Mouse (Mus musculus) liver, adult (tissue): ENCODE data around the gene 1110002E22Rik.

Experiments used
- GATA4 ChIP-seq: IDR thresholded peaks from 2 replicates; pipeline ENCODE4 v1.6.1; 2014; ENCODE audit warnings: mild to moderate bottlenecking, low read length; ENCODE audit not compliant: insufficient replicate concordance

1110002E22Rik gene

DNA sequence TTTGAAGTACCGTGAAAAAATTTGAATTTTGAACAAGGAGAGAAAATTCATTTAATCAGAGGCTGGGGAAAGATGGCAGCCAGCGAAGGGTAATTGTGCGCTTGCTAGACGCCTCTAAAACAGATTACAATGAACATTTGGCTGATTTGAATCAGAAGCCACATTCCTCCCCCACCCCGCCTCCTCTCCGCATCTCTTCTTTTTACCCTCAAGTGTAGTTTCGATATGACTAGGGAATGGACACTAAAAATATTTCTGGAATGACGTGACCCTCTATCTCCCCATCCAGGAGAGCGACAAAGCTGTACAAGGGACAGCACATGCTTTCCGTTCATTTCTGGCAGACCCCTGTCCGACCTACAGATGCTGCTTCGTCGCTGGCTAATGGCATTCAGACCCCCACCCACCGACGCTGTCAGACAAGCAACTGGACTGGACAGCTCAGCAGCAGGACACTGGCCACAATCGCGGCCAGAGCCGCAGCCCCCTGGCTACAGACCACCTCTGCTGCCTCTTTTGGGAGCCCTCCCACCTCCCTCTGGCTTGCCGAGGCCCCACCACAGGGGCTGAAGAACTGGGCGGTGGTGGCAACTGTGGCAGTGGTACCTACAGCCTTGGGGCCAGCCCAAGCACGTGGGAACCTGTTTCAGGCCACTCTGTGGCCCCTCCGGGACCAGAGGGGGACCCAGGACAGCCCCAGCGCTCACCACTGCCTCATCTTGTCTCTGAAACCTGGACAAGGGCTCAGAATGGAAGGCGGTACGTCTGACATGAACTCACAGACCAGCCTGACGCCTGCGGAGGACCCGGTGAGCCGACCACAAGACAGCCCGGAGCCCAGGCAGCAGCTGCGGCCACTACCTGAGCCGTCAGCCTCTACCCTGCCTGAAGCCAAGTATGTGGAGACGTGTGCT lies at the start of gene 1110002E22Rik:
Gene 1110002E22Rik (plus strand): TSS at position 321 of the 914 bp plus-strand sequence.
- no peak for TF ChIP-seq GATA4

DNA sequence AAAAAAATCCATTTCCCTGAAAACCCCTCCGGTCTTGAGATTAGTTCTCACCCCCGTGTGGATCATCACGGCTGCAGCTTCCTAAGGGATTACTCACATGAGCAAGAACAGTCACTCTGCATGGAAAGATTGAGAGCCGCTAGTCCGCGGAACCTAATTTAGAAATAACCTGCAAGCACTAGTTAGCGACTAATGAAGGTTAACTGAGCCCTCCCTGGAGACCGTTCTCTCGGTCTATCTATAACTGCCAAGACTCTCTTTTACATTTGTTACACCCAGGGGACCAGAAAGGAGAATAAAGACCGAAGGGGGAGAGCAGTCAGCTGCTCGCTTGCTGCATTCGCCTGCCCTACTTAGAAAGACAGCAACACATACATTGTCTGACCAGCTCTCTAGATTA lies 48.0 kb upstream of the 1110002E22Rik start:
- TF ChIP-seq GATA4: no peak

DNA sequence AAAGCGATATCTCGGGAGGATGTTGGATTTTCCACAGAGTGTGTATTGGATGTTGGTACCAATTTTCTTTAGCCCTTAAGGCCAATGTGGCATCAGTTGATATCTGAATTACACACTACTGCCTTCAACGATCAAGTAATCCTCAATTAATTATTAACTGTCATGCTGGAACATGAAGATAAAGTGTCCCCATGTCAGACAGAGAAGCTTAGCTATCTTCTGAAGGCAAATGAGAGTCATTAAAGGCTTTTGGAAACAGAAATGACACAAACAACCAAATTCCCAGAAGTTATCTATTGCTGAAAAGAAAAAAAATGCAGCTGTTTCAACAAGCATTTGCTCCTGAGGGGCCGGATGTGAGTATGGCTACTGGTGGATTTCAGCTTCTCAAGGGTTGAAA lies 42.8 kb upstream of the 1110002E22Rik start:
- TF ChIP-seq GATA4: no peak

DNA sequence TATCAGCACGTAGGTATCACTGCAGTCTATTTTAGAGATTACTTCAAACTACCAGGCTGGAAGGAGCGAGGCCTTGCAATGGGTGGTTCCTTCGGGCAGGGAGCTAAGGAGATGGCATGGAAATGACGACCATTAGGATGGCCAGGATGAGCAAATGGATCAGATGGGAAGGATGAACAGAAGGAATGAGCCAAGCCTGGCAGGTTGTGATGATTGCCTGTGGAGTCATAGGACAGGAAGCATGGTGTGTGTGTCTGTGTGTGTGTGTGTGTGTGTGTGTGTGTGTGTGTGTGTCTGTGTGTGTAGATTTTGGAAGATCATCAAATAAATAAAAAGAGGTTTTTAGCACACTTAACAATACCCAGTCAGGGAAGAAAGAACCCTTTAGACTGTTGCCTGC lies 42.2 kb upstream of the 1110002E22Rik start:
- no peak for TF ChIP-seq GATA4

DNA sequence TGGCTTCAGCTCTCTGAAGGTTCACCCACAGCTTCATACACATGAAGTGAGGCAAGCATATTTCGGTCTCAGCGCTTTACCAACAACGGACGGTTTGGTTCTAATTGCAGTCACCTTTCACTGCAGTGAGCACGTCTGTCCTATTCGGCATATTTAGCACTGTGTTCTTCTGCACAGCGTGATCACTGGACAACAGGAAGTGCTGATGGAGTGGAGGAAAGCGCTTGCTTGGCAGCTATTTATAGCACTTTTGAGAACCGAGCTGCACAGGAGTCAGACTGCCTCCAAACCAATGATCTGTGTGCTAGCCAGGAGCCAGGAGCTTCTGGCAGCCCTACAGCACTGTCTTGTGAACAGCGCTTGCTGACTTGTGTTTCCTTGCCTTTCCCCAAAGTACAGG lies 38.6 kb upstream of the 1110002E22Rik start:
- TF ChIP-seq GATA4: no peak

DNA sequence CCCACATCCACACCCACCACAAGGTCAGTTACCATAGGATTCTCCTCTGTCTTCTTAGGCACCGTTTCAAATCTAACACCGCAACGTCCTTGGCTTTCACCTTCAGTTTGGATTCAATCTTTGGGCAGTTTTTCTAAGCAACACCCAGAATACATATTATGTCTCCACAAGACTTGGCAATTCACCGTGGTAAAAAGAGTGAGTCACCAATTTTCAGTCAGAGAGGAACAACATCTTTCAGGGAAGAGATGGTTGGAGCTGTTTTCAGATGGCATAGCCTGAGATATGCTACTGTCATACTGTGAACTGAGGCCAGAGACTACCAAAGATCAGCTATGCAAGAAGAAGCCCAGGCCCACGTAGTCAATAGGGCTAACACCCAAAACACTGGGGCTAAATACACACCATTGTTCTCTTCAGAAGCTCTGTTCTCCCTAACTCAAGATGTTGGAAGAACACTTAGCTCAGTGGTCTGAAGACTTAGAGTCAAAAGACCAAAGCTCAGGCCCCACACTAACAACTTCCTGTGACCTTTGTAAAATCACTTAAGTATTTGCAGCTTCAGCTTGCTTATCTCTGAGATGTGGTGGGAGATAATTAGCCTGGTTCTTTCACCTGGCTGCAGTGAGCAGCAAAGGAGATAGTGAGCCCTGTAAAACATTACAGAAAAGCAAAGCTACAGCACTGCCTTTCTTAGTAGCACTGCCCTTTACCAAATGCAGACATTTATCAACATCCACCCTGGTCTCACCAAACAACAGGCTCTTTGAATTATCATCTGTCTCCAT lies 37.1 kb upstream of the 1110002E22Rik start:
- no peak for TF ChIP-seq GATA4

DNA sequence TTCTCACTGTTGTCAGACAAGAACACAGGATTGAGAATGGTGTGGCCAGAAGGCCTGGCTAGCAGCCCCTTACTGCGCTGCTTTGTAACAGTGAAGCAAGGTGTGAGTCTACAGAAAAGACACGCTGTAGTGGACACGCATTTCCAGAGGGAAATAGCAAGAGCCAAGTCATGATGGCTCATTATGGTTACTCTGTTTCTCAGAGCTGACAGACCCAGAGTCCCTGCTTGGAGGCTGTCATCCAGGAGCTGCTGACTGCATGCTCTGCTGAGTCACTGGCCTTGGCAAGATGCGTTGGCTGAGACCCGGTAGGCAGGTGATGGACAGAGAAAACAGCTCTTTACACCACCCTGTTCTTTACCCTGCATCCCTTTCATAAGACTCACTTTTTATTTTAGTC lies 35.5 kb upstream of the 1110002E22Rik start:
- no peak for TF ChIP-seq GATA4

DNA sequence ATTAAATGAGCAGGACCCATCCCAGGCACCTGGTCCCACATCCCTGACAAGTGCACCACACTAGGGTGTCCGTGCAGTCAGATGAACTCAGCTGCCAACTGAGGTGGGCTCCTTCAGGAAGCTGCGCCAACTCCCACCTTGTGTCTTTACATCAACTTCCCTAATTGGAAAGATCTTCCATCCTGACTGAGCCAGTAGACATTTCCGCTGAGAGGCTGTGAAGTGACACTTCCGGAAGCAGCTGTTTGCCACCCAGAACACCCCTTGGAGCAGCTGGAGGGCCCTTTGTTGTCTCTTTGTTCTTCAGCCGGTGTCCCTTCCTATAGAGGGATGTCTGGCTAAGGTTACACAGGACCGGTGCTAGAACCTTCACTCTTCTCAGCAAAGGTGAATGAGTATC lies 34.3 kb upstream of the 1110002E22Rik start:
- TF ChIP-seq GATA4: no peak

DNA sequence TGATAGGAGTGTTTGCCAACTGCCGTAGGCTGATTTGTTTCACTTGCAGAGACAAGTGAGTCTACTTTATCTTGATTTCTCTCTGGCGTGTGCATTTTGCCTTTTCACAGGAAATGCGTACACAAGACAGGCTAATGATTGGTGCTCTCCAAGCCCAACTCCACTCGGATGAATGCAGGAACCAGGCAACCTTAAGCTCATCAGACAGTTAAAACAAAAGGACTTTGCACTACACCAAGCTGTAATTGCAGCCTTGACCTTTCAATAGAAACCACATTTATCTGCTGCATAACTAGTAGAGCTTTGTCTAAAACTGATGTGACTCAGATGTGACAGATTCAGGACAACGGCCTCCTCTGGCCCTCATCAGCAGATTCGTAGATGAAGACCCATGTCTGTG lies 30.9 kb upstream of the 1110002E22Rik start:
- no peak for TF ChIP-seq GATA4

DNA sequence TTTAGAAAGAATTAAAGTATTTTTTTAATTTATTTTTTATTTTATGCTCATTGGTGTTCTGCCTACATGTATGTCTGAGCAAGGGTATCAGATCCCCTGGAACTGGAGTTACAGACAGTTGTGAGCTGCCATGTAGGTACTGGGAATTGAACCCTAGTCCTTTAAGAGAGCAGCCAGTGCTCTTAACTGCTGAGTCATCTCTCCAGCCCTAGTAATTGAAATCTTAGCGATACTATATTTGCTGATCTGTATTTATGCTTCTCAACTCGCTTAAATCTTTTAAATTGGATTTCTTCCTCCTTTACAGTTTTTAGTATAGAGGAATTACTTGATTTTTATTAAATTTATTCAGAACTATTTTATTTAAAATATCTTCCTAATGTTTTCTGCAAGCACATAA lies 23.9 kb upstream of the 1110002E22Rik start:
- no peak for TF ChIP-seq GATA4

DNA sequence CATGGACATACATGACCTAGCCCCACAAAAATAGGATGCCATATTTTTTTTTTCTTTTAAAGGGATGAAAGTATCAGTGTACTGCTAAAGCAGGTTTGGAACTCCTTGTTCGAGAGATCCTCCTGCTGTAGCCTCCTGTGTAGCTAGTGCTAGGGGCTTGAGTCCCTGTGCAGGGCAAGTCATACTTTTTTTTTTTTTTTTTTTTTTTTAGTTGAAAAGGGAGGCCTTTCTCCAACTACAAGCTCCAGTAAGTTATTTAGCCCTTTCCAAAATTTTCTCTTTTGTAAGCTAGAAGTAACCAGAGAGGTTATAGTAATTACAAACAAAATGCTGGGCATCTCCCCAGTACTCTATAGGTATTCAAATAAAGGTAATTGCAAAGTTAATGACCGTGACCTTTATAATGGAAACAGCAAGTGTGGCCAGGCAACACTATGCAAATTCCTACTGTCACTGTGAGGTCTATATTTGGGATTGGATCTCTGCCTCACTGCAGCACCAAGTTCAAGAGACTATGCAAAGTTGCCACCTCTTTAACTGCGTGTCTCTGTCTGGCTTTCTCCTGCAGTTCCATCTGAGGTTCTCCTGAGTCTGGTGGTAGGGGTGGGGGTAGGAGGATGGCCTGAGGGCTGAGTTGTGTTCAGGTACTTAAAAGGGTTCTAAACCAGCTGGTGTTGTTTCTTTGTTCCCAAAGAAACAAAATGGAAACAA lies 23.1 kb upstream of the 1110002E22Rik start:
- TF ChIP-seq GATA4: no peak

DNA sequence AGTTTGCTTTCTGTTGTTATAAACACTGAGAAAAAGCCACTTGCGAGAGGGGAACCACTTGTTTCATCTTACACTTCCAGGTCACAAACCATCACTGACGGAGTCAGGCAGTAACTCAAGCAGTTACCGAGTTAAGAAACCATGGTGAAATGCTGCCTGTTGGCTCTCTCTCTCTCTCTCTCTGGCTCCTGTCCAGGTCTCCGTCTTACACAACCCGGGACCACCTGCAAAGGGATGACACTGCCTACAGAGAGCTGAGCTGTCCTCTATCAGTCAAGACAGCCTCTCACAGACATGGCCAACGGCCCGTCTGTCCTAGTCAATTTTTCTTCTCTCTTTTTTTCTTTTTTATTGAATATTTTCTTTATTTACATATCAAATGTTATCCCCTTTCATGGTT lies 21.5 kb upstream of the 1110002E22Rik start:
- no peak for TF ChIP-seq GATA4

DNA sequence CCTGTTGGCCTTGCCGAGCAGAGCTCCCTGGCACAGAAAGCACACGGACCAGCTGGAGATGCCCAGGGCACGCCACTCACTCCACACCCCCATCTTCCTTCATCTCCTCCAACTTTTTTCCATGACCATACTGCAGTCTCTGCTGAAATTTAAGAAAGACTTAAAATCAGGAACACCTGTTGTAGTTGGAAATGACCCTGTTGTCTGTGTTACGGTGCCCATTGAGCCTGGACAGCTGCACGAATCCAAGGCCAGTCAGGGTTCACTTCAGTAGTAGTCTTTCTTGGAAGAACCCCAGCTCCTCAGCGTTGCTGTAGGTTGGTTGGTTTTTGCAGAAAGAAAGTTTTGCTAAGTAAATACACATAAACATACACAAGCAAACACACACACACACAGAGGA lies 15.3 kb upstream of the 1110002E22Rik start:
- TF ChIP-seq GATA4: no peak

DNA sequence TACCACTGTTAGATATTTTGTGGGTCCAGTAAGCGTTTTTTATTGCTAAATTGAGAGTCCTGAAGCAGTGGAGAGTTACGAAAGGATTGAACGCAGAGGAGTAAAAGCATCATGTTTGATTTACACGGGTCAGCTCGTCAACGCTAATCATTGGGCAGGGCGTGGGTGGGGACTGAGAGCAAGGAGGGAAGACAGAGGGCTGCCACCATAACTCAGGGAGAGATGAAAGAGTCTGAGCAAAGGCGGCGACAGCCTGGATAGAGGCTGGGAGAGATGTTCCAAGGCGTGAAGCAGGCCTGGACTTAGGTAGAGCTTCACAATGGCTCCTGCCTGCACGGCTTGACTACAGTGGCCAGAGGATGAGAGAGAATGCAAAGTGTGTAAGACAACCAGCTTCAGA lies 14.1 kb upstream of the 1110002E22Rik start:
- TF ChIP-seq GATA4: no peak

DNA sequence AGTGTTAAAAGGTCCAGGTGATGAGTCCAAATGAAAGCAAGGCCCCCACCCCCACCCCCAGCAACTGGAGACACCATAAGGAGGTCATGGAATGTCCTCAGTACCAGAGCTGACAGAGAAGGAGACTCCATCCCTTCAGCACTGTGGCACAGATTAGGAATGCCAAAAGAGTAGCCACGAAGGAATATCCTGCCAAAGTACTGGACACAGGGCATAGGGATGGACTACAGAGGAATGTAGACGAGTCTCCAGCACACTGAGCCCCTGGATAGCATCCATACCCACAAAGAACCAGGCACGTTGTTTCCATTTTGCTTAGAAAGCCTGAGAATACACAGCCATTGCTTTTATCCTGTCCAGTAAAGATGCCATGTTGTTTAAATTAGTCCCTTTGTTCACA lies 13.4 kb upstream of the 1110002E22Rik start:
- no peak for TF ChIP-seq GATA4

DNA sequence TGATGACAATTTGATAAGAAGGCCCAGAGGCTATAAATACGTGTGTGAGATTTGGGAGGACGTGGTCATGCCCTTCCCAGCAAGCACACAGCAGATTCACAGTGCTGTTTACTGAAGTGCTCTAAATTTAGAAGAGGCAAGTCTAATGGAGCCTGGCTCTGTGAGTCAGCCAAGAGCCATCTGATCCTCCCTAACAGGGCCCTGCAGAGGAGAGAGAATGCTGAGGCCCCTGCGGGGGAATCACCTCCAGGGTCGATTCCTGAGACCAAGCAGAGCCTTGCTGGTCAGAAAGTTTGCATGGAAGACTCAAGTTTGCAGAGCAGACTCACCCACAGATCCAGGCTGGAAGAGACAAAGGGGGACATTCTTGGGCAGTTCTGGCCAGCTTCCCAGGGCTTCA lies 10.9 kb upstream of the 1110002E22Rik start:
- no peak for TF ChIP-seq GATA4

DNA sequence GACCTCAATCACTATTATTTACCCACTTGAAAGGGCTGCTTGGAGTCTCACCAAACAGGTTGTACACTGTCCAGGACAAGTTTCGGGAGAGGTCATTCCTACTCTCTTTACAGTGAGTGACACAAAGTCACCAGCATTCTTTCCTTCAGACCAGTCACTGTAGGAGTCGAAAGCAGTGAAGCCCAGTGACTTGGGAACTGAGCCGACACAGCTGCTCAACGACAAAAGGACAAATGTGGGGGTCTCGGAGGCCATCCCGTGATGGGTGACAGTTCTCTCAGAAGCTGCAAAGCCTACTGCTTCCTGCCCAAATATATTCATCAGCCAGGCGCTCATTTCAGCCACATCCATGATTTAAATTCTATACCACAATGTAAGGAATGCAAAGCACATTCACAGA lies 7.9 kb upstream of the 1110002E22Rik start:
- no peak for TF ChIP-seq GATA4
